Mouse (Mus musculus) forebrain, embryonic 14.5 days (tissue): ENCODE measurements around the gene Ppp1r37. TPM values are rescaled to one million over a fixed set of nuclear protein-coding genes. Genes with fewer than 3 reads are reported as not detected.

ENCODE experiments used
- ATAC-seq: fragments of 200-750 bp; cut with Nextera tagmentation; 2 replicates; pipeline ENCODE4 v1.8.0; 2017; ENCODE audit warnings: mild to moderate bottlenecking, moderate library complexity
- DNase-seq: peaks from one replicate; pipeline ENCODE4 v3.0.0-alpha.2; 2015; ENCODE audit warnings: low spot score
- H3K27ac ChIP-seq: fragments of 300-500 bp; sonication (generic); 2 replicates; pipeline ENCODE4 v1.5.1; 2014; ENCODE audit warnings: low read depth, mild to moderate bottlenecking, control low read depth, low read length, moderate library complexity
- H3K27me3 ChIP-seq: fragments of 300-500 bp; sonication (generic); replicated peaks from 2 replicates; pipeline ENCODE4 v1.6.1; 2014; ENCODE audit warnings: low read length, control low read depth, mixed read lengths; ENCODE audit not compliant: control insufficient read depth, insufficient read depth
- H3K36me3 ChIP-seq: fragments of 300-500 bp; sonication (generic); 2 replicates; pipeline ENCODE4 v1.6.1; 2014; ENCODE audit warnings: low read length, control low read depth; ENCODE audit not compliant: control insufficient read depth, insufficient read depth
- H3K4me1 ChIP-seq: fragments of 300-500 bp; sonication (generic); 2 replicates; pipeline ENCODE4 v1.6.1; 2014; ENCODE audit warnings: antibody characterized with exemption, low read length, control low read depth; ENCODE audit not compliant: control insufficient read depth, insufficient read depth
- H3K4me2 ChIP-seq: fragments of 300-500 bp; sonication (generic); 2 replicates; pipeline ENCODE4 v1.6.1; 2014; ENCODE audit warnings: mild to moderate bottlenecking, control low read depth, low read length
- H3K4me3 ChIP-seq: fragments of 300-500 bp; sonication (generic); 2 replicates; pipeline ENCODE4 v1.5.1; 2014; ENCODE audit warnings: low read depth, low read length, control low read depth
- H3K9ac ChIP-seq: fragments of 300-500 bp; sonication (generic); 2 replicates; pipeline ENCODE4 v1.6.1; 2014; ENCODE audit warnings: mild to moderate bottlenecking, low read length, control low read depth, moderate library complexity
- H3K9me3 ChIP-seq: fragments of 300-500 bp; sonication (generic); replicated peaks from 2 replicates; pipeline ENCODE4 v1.6.1; 2016; ENCODE audit warnings: low read length, control low read depth, mixed read lengths; ENCODE audit not compliant: control insufficient read depth
- WGBS: fragments of 180-500 bp; shearing (Covaris S2); extraction: QIAGEN DNeasy Blood & Tissue Kit; methylation state at CpG from one replicate; pipeline ENCODE4 v1.1.7; 2014; 5-methylcytosine and 5-hydroxymethylcytosine counted together
- polyA plus RNA-seq: library from polyadenylated mRNA; unstranded; fragments of >200 nt; fragmentation: Nextera tagmentation; extraction: Ambion mirVana; gene quantifications from 2 replicates; pipeline ENCODE4 v1.2.1, GENCODE M21; 2014

The Ppp1r37 gene
- polyA plus RNA-seq, 1 experiment from 2014 or later = 12.6 TPM

DNA sequence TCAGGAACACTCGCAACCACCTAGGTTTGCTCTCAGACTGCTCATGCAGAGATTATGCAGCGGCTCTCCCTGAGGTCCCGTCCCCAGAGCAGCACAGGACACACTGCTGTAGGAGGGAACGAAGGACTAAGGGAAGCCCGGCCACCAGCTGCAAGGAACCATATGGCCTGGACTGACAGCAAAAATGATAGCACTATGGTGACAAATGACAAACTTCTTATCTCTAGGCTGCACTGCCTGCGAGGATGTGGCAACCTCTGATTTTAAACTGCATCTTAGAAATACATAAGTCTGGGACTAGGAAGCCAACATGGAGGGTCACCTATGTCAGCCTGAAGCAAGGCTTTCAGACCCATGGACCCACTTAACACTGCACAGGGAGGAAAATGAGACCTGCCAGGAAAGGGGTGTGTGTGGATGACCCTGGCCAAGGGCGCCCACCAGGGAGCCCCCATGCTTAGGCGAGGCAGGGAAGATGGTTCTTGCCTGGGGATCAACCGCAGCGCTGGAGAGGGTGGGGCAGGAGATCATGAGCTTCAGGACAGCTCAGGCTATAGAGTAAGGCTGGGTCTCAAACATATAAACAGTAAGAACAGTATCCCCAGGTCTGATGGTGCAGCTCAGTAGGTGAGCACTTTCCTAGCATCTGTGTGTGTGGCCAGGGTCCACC is 30.3 kb upstream of the Ppp1r37 start:
- DNase-seq = no peak
- 90% methylated on average over 10 of the region's 10 CpGs for WGBS
- no peaks in the 10 kb centered on the region for H3K4me1 ChIP-seq
- H3K27ac ChIP-seq = no peak overlapping the region
- no peak overlapping the region for H3K4me2 ChIP-seq
- H3K4me3 ChIP-seq = no peak overlapping the region
- H3K27me3 ChIP-seq = no peaks in the 10 kb centered on the region
- H3K9ac ChIP-seq = no peak overlapping the region
- ATAC-seq = no peak
- H3K36me3 ChIP-seq = peaks cover 90% of the 10 kb centered on the region
- H3K9me3 ChIP-seq = no peaks in the 10 kb centered on the region

- WGBS = 54% methylated on average over 3 of the region's 3 CpGs
- Histone ChIP-seq H3K4me2 (no peak overlapping the region), H3K9me3 (no peaks in the 10 kb centered on the region), H3K4me3 (no peak overlapping the region), H3K27ac (no peak overlapping the region), H3K4me1 (no peaks in the 10 kb centered on the region), H3K36me3 (peaks cover 98% of the 10 kb centered on the region), H3K9ac (no peak overlapping the region), H3K27me3 (no peaks in the 10 kb centered on the region)
- peak; percentile 88 for DNase-seq
- peak; percentile 58 for ATAC-seq
Measured at GRCm38 (mm10) chr7:19589917-19590316, 27.0 kb upstream of the Ppp1r37 start.

- H3K4me1 ChIP-seq = no peaks in the 10 kb centered on the region
- WGBS = 54% methylated on average over 3 of the region's 3 CpGs
- no peaks in the 10 kb centered on the region for H3K9me3 ChIP-seq
- no peak overlapping the region for H3K27ac ChIP-seq
- DNase-seq (peak; percentile 53), ATAC-seq (0 out of 2 replicates have a peak, but pooled peaks have one; percentile 18)
- H3K36me3 ChIP-seq = peaks cover 100% of the 10 kb centered on the region
- H3K4me3 ChIP-seq = no peak overlapping the region
- no peak overlapping the region for H3K4me2 ChIP-seq
- H3K27me3 ChIP-seq = no peaks in the 10 kb centered on the region
- H3K9ac ChIP-seq = no peak overlapping the region
Measured at GRCm38 (mm10) chr7:19589207-19589606, 26.3 kb upstream of the Ppp1r37 start.

DNA sequence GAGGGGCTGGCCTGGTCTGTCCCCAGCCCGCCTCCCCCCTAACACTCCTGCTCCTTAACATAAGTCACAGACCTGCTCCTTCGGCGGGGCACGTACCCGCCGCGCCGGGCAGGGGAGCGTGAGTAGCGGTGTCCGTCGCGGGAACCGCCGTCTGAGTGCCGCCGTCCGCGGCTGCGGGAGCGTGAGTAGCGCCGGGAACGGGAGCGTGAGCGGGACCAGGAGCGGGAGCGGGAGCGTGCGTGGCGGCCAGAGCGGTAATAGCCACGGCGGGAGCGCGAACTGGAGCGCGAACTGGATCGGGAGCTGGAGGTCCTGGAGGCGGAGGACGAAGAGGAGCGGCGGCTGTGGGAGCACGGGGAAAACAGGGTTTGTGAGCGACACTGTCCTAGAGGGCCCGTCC is 23.4 kb upstream of the Ppp1r37 start:
- no peak overlapping the region for H3K4me2 ChIP-seq
- DNase-seq (no peak), ATAC-seq (no peak)
- H3K9ac ChIP-seq = no peak overlapping the region
- H3K27ac ChIP-seq = no peak overlapping the region
- H3K36me3 ChIP-seq = peaks cover 98% of the 10 kb centered on the region
- WGBS = 82% methylated on average over 44 of the region's 46 CpGs
- no peak overlapping the region for H3K4me3 ChIP-seq
- no peaks in the 10 kb centered on the region for H3K9me3 ChIP-seq
- no peaks in the 10 kb centered on the region for H3K4me1 ChIP-seq
- H3K27me3 ChIP-seq = no peaks in the 10 kb centered on the region

DNA sequence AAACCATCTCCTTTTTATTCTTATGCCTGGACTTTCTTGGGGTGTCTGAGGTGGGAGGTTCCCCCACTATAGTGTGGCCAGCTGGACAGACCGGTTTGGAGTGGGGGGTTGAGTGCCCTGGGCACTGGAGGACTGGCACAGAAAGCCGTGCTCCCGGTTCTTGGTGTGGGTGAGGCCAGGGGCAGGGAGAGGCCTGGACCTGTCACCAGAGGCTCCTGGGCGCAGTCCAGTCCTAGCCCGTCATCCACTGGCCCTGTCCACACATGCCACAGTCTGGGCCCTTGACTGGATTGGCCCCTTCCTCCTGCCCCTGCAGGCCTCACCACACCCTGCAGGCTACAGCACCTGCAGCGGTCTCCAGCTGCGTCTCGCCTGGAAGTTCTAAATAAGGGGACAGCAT is 17.8 kb upstream of the Ppp1r37 start:
- no peak overlapping the region for H3K4me2 ChIP-seq
- no peak overlapping the region for H3K4me3 ChIP-seq
- H3K4me1 ChIP-seq = no peaks in the 10 kb centered on the region
- H3K9ac ChIP-seq = no peak overlapping the region
- 85% methylated on average over 8 of the region's 8 CpGs for WGBS
- H3K27ac ChIP-seq = no peak overlapping the region
- peaks cover 62% of the 10 kb centered on the region for H3K36me3 ChIP-seq
- H3K9me3 ChIP-seq = no peaks in the 10 kb centered on the region
- peaks cover 32% of the 10 kb centered on the region for H3K27me3 ChIP-seq
- no peak for ATAC-seq
- no peak for DNase-seq

DNA sequence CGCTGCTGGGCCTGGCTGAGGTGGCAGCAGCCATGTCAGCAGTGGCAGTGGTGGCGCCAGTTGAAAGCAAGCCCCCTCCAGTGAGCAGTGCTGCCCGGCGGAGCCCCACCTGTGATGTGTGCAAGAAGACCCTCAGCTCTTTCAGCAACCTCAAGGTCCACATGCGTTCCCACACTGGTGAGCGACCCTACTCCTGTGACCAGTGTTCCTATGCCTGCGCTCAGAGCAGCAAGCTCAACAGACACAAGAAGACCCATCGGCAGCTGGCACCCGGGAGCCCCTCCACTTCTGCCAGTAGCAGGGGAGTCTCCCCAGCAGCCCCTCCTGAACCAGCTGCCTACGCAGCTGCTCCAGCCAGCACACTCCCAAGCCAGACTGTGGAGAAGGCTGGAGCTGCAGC is 16.9 kb upstream of the Ppp1r37 start:
- WGBS = 88% methylated on average over 10 of the region's 10 CpGs
- peaks cover 53% of the 10 kb centered on the region for H3K36me3 ChIP-seq
- ATAC-seq (no peak), DNase-seq (no peak)
- no peak overlapping the region for H3K4me3 ChIP-seq
- H3K9me3 ChIP-seq = no peaks in the 10 kb centered on the region
- no peaks in the 10 kb centered on the region for H3K4me1 ChIP-seq
- peaks cover 36% of the 10 kb centered on the region for H3K27me3 ChIP-seq
- no peak overlapping the region for H3K9ac ChIP-seq
- H3K4me2 ChIP-seq = no peak overlapping the region
- H3K27ac ChIP-seq = no peak overlapping the region

GRCm38 (mm10) chr7:19578436-19578835 is 15.6 kb upstream of the Ppp1r37 start:
- Histone ChIP-seq H3K27me3 (peaks cover 36% of the 10 kb centered on the region), H3K4me3 (no peak overlapping the region), H3K9ac (no peak overlapping the region), H3K36me3 (peaks cover 40% of the 10 kb centered on the region), H3K27ac (no peak overlapping the region), H3K4me1 (no peaks in the 10 kb centered on the region; the same call in 1 of the 2 replicates), H3K9me3 (no peaks in the 10 kb centered on the region), H3K4me2 (no peak overlapping the region)
- no peak for ATAC-seq
- 68% methylated on average over 4 of the region's 4 CpGs for WGBS
- no peak for DNase-seq

DNA sequence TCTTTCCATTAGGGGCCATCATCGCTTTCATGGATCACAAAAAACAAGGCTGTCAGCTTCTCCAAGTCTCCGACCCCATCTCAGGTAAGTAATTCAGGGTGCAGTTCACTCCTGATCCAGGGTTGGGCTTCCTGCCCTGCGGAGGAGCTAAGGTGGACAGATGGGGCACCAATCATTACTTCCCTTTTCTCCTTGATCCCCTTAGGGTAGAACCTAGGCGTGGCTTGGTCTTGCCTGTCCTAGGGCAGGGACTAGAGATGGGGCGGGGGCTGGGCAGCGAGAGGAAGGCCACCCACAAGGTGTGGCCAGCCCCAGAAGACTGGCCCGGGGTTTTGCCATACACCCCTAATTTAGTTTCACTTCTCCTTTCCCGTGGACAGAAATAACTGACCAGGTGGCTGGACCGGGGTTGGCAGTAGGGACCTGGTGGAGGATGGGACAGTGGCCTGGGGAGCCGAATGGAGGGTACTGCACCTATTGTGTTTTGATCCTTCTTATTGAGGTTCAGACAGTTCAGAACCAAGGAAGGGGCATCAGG is 15.1 kb upstream of the Ppp1r37 start:
- Histone ChIP-seq H3K4me3 (peak overlapping the region; percentile 21; the same call in 1 of the 2 replicates), H3K27me3 (peaks cover 36% of the 10 kb centered on the region), H3K9ac (0 out of 2 replicates have a peak overlapping the region, but pooled peaks have one; percentile 8), H3K36me3 (peaks cover 36% of the 10 kb centered on the region), H3K27ac (no peak overlapping the region), H3K9me3 (no peaks in the 10 kb centered on the region), H3K4me1 (no peaks in the 10 kb centered on the region; the same call in 1 of the 2 replicates), H3K4me2 (peak overlapping the region; percentile 50)
- WGBS = 18% methylated on average over 10 of the region's 10 CpGs
- ATAC-seq = no peak
- no peak for DNase-seq

DNA sequence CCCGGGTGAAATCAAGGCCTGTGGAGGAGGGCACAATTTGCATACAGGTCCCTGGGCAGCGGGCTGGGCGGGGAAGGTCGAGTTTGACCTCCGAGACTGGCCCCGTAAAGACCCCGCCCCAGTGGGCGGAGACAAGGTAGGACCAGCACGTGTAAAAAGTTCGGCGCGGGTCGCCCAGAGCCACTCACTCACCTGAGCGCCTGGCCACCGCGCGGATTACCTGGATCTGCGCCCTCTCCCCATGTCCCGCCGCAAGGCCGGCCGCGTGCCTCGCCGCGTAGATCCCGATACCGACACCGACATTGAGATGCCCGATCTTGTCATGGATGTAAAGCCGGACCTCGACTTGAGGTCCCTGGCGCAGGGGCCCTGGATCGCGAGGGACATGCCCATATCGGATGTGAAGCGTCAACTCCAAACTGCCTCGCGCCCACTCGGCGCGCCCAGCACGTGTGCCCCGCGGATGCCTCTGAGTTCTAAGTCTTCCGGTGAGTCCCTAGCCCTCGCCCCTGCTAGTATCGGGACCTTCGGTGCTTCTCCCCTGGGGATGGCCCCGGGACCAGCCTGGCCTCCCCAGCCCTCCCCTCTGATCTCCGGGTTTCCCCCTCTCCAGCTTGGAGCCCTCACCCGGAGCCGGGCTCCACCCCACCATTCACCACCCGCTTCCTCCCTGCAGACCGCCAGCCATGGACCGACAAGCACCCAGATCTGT is 14.4 kb upstream of the Ppp1r37 start, which contains the start of the genes Zfp296 and Gemin7:
TSS of gene Zfp296 (plus strand) at position 147 of the 712 bp plus-strand sequence.
TSS of gene Gemin7 (minus strand) at position 455 of the 712 bp plus-strand sequence.
- ATAC-seq = no peak
- WGBS = under 1% methylated on average over 56 of the region's 56 CpGs
- Histone ChIP-seq H3K27me3 (peaks cover 36% of the 10 kb centered on the region), H3K9ac (peak within 1 kb of the TSS; percentile 21), H3K4me3 (peak within 1 kb of the TSS; percentile 21), H3K27ac (no peak within 1 kb of the TSS), H3K9me3 (no peaks in the 10 kb centered on the region), H3K36me3 (peaks cover 30% of the 10 kb centered on the region), H3K4me2 (peak within 1 kb of the TSS; percentile 50), H3K4me1 (peaks cover 3% of the 10 kb centered on the region)
- no peak for DNase-seq
